Mouse (Mus musculus) liver, embryonic 14.5 days (tissue): ENCODE data around the gene Myt1l.

ENCODE experiments used
- CTCF ChIP-seq: IDR thresholded peaks from 2 replicates; pipeline ENCODE4 v1.5.1; 2016; ENCODE audit warnings: antibody characterized with exemption, low read depth, control low read depth
- EP300 ChIP-seq: IDR thresholded peaks from 2 replicates; pipeline ENCODE4 v1.6.1; 2016; ENCODE audit warnings: antibody characterized with exemption, low read depth

DNA sequence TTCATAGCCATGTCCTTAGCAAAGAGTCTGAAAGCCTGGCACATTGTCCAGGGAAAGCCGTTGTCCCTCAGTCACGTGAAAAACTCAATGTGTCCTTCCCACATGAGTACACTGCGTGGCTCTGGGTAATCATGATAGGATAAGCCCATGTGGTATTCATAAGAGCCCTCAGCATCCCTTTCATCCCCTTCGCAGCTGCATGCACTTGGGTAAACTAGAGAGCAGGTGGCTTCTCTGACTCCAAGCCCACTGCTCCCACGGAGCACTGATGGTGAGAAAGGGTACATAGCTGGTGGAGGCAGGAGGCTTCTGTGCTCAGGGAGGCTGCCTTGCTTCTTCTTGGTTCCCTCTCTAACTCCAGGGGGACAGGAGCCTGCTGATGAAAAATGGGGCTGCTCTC, 76.9 kb downstream of the Myt1l start:
- TF ChIP-seq EP300: no peak
- no peak for TF ChIP-seq CTCF
